Mouse (Mus musculus) lung, postnatal 25 days (tissue): ENCODE measurements at regions not wholly inside any gene's neighbourhood (a gene's known extent, or its start where the extent isn't known, plus 50 kb on each side); places are given as distances from the start of the nearest gene placed in this dataset.

Source experiments
- DNase-seq: peaks from one replicate; pipeline ENCODE4 v3.0.0; 2022; ENCODE audit warnings: low spot score

DNA sequence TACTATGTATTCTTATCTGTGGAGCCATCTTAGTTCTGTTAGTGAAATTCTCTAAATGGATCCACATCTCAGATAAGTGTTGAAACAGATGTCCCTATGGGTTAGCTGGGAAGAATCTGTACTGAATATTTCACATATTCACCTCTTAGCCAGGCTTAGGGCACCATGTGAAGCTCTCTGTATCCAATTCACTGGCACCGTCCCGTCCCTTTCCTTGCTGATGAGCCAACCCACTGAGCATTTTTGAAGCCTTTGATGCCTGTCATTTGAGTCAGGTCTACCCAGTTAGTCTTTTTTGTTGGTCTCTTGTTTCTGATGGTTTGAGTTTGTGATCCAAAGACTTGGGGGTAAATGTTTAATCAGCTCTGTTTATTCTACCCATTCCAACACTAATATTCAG, 88.9 kb upstream of the Bmper start:
- no peak for DNase-seq

DNA sequence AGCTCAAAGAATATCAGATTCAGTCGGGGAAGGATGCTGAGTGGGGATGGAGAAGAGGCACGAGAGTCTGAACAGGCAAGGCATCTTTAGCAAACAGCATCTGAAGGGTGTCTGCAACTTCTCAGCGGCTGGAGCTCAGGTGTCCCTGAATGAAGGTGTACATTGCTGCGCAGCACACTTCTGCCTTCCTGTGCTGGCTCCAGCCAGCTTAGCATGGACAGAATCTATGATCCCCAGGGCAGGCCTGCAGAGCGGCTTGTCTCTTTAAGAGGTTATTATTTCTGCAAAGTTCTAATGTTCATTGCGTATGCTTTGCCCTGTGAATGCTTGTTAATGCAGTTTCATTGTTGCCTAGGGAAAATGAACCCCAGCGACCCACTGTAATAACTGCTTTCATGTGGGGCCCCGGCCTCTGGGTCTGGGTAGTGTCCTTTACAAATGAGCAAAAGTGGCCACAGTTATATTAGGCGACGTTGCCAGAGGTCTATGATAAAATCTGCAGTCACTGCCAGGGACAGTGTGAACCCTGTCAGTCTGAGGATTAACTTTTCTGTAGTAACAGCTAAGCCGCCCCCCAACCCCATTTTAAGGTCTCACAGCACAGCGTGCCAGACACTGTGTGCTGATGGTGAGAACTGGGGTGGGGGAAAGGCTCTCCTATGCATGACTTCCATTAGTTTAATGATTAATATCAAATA, 88.3 kb upstream of the Bmper start:
- no peak for DNase-seq

DNA sequence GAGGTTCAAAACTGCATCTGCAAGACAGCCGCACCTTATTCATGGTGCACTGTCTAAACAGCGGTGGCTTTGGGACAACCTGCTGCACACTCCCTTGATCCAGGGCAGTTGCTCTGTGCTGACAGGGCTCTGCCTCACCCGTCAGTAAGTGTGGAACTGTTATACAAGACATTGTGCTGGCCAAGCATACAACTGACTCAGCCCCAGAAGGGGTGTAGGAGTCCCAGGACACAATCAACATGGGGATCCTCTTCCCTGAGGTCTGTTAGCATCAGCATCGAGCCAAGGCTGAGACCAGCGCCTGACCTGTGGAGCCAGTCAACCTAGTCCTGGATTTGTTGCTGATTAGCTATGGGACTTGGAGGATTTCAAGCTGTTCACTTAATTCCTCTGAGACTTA, 86.4 kb upstream of the Bmper start:
- DNase-seq: no peak

DNA sequence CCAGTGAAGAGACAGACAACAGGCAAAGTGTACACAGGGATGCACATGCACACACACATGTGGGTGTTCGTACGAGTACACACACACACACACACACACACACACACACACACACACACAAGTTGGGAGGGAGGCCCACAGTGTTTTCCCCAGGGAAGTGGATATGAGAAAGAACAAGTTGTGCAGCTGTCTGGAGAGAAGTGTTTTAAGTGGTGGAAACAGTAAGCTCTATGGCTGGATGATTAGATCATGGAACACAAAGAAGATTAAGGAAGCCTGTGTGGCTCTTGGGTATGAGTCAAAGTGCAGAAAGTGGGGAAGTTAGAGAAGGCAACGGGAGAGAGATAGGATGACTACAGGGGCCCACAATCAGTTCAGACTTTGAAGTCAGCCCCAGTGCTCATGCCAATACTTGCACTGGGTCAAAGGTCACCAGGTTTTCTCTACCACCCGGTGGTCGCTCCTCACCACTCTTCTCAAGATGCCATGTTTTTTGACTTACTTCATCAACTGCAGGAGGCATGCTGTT, 85.1 kb upstream of the Bmper start:
- DNase-seq: no peak

DNA sequence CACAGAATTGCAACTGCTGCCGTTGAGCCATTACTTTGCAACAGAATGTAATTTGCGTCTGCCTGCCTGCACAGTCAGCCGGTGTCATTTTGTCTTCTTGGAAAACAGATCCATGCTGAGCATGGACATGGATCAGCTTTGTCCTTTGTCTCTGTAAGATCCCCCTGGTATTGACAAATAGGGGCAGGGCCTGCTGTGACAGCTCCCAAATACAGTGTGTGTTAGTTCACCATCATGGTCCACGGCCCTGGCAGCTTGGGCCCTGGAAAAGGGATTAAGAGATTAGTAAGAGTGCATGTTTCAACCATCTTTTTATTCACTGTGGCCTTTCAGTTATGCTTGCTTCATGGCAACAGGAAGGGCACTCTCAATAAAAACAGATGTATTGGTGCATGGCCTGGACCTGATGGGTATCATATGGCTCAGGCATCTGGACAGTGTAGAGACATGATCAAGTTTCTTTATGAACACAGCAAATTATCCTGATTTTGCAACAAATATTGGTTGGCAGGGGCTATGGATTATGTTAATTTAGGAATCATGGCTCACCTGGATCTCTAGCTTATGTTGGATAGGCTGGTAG, 83.2 kb upstream of the Bmper start:
- no peak for DNase-seq

DNA sequence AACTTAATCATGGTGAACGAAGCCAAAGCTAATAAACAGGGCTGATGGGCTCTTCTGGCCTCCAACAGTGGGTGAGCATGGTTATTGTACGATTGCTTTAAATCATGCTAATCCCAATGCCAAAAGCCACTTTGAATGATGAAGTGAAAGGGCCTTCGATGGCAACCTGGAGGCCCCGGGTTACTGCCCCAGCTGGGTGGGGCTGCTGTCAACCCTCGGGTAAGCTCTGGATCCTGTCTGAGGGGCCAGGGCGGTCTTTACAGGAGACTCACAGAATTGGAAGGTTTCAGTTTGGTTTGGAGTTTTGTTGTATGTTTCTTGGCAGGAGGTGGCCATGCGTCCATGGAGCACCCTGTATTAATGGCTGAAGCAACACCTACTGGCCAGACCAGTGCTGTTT, 78.6 kb upstream of the Bmper start:
- no peak for DNase-seq

DNA sequence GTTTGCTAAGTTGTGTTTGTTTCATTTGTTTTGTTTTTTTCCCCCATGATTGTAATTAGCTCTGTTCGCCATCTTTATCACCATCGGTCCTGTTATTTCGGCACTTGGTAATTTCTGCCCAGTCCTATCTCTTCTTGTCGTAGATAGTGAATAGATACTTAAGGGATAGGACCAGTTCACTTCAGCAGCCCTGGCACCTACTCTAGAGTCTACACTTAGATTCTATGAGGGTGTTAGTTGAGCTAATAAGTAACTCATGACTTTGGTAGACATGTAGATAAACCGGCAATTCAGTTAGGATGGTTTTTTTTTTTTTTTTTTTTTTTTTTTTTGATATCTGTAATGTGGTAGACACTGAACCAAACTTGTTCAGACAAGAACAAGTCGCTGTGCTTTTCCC, 72.5 kb upstream of the Bmper start:
- no peak for DNase-seq

DNA sequence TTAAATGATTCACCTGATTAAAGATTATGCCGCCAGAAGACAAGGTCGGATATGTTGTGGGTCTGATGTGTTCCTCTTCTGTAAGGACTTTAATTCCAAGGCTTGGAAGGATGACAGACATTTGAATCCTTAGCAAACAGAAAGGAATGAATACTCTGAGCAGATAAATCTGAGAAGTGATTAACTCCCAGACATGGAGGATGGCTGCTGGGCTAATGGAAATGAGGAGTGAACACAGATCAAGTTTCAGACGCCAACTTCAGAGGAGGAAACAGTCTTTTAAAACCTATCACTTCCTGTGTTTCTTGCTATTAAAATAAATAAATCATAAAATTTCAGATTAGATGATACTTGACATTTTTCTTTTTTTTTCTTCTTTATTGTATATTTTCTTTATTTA, 72.0 kb upstream of the Bmper start:
- DNase-seq: no peak

DNA sequence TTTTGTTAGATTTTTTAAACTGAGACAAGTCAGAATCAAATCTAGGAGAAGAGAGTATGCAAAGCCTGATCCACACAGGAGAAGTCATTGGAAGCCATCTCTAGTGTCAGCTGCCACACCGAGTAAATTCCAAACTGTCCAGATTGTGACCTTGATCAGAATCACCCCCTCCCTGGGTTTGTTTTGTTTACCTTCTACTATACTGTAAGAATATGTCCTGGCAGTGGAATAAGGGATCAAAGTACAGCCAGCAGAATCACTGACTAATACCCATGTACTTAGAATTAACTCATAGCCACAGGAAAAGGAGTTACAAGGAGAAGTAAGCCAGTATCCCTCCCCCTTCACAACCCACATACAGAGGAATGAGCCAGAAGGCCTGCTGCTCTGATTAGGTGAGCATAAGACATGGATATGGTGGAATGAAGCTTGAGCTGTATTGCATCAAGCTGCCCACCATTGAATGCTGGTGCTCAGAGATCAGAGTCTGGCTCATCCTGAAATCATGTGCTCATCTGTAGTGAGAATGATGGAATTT, 70.9 kb upstream of the Bmper start:
- DNase-seq: no peak

DNA sequence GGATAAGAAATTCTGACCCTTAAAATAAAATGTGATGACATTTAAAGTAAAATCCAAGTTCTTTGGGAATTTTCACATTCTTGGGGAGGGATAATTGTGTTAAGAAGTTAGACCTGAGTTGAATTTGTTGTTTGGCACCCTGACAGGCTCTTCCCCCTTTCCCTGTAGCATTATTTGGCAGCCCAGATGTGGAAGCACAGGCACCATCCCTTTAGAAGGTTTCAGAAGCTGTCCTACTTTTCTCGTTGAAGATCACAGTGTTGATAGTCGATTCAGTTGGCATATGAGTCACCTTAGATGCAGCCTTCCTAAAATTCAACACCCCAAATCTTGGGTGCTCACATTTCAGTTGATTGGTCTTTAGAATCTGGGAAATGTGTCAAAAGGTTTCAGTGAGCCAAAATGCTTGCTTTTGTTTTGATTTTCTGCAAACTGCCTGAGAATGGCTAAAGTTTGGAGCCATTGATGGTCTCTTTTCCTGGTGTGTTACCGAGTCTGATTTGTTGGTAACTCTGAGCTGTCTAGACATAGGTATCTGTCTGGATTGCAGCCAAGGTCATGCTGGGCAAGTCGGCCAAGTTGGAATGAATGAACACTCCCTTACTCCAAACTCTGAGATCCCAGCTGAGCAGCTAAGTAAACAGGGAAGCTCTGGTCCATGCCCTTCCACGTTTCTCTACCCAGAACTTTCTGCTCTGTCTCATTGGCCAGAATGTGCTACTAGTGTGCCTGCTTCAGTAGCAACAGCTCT, 65.9 kb upstream of the Bmper start:
- DNase-seq: no peak

DNA sequence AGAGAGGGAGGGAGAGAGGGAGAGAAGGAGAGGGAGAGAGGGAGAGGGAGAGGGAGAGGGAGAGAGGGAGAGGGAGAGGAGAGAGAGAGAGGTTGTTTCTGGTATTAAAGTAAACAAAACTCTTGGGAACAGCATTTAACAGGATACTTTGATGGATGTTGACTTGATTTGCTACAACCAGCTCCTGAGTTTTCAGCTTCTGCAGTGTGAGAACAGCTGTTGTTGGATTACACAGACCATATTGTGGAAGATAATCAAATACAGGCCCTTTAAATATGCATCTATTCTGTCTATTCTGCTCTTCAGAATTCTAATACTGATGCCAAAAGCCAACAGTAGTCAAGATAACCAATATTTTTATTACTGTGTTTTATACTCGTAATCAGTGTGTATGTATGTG, 64.4 kb upstream of the Bmper start:
- DNase-seq: no peak

DNA sequence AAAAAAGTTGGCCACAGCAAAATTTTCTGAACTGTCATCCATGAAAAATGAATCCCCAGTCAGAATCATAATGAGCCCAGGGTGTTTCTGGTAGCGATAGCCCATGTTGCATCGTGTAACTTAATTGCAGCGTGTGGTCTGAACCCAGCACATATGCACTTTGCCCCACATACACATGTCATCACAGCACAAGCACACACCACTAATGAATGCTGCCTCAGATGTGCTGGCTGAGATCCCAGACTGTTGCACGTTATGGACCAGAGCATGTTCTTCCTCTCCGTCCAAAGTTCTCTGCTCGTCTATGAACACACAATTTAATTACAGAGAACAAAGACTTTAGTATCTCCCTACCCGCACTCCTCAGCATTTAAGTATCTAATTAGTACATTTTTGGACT, 61.5 kb upstream of the Bmper start:
- DNase-seq: no peak

DNA sequence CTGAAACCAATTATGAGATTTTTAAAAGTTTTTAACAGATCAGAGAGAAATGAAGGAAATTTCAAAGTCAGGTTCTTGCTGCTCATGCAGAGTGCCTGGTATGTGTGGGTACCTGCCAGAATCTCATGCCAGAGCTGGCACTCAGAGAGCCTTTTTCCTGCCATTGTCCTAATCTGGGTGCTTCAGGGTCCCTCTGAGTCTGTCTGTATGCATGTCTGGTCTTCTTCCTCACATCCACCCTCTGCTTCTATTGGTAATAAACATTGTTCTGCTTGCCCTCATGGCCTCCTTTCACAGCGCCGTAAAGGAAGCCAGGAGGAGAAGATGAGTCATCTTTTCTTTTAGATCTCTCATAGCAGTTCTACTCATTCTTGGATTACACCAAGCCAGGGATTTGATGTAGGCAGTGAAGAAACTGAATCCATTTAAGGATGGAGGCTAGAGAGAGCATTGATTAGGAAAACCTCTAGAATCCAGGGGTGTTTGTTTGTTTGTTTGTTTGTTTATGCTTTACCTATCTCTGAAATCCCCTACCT, 55.8 kb upstream of the Bmper start:
- no peak for DNase-seq

DNA sequence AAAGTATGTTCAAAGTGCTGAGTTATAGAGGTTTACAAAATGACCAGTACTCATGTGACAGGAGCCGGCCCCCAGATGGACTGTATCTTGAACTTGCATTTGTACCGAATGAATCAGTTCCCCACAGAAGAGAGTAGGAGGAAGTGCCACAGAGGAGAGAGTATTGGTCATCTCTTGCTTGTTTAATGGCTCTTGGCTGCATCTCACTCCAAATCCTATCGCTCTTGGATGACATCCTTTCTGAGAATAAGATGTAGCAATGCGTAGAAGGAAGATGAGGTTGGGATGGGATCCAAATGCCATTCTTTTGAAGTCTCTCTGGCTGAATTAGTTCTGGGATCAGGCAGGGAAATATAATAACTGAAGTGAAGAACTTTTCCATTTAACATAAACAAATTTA, 55.2 kb upstream of the Bmper start:
- no peak for DNase-seq

DNA sequence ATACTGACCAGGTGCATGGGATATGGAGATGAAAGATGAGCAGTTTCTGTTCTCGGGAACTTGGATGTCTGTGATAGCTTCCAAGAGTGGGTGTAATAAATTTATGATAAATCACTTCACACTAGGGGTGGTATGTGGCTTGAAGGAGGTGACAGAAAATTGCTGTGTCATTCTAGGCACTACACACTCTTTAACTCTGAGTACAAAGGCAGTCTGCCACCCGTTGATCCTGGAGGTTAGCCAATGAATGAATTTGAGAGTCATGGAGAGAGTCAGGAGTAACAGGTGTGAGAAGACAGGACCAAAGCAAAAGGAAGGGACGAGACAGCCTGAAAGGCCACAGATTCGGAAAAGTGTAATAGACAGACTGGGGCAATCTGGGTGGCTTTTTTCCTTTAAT, 54.7 kb upstream of the Bmper start:
- no peak for DNase-seq

DNA sequence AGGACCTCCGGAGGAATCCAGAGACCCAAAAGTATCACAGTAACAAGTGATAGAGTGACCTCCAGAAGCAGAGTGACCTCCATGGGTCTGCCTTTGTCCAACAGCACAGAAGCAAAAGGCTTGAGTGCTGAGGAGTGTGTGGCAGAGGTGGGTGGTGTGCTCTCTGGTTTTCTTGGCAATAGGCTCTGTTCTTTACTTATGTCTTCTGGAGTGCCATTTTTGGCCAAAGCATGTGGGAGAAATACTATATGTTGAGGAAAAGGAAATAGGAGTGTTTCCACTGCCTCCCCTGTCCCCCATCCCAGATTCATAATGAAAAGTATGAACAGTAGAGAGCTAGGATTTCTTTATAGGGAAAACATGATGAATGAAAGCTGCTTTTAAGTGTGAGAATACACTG, 51.5 kb upstream of the Bmper start:
- no peak for DNase-seq
